Mouse (Mus musculus) hindbrain, embryonic 15.5 days (tissue): ENCODE measurements at regions not wholly inside any gene's neighbourhood (a gene's known extent, or its start where the extent isn't known, plus 50 kb on each side); places are given as distances from the start of the nearest gene placed in this dataset.

ENCODE experiments used
- ATAC-seq: fragments of 200-750 bp; cut with Nextera tagmentation; 2 replicates; pipeline ENCODE4 v1.8.0; 2017; ENCODE audit warnings: low read depth, moderate number of reproducible peaks, moderate TSS enrichment; ENCODE audit not compliant: low FRiP score
- H3K27ac ChIP-seq: fragments of 300-500 bp; sonication (generic); replicated peaks from 2 replicates; pipeline ENCODE4 v1.5.1; 2015; ENCODE audit warnings: mild to moderate bottlenecking, inconsistent platforms
- H3K27me3 ChIP-seq: fragments of 300-500 bp; sonication (generic); 2 replicates; pipeline ENCODE4 v1.6.1; 2015; ENCODE audit warnings: control low read depth, inconsistent platforms
- H3K36me3 ChIP-seq: fragments of 300-500 bp; sonication (generic); 2 replicates; pipeline ENCODE4 v1.6.1; 2015; ENCODE audit warnings: control low read depth, inconsistent platforms
- H3K4me1 ChIP-seq: fragments of 300-500 bp; sonication (generic); replicated peaks from 2 replicates; pipeline ENCODE4 v1.6.1; 2015; ENCODE audit warnings: control low read depth, inconsistent platforms
- H3K4me2 ChIP-seq: fragments of 300-500 bp; sonication (generic); 2 replicates; pipeline ENCODE4 v1.6.1; 2015; ENCODE audit warnings: moderate library complexity, mild to moderate bottlenecking, inconsistent platforms
- H3K4me3 ChIP-seq: fragments of 300-500 bp; sonication (generic); 2 replicates; pipeline ENCODE4 v1.5.1; 2015; ENCODE audit warnings: mild to moderate bottlenecking, inconsistent platforms
- H3K9ac ChIP-seq: fragments of 300-500 bp; sonication (generic); 2 replicates; pipeline ENCODE4 v1.6.1; 2015; ENCODE audit warnings: inconsistent platforms
- H3K9me3 ChIP-seq: fragments of 300-500 bp; sonication (generic); 2 replicates; pipeline ENCODE4 v1.6.1; 2016; ENCODE audit warnings: control low read depth, inconsistent platforms
- WGBS: fragments of 180-500 bp; shearing (Covaris S2); methylation state at CpG from one replicate; pipeline ENCODE4 v1.1.7; 2015; 5-methylcytosine and 5-hydroxymethylcytosine counted together

GRCm38 (mm10) chr6:94413987-94414360 is 86.2 kb upstream of the Slc25a26 start:
- H3K4me1 ChIP-seq = no peaks in the 10 kb centered on the region
- H3K27ac ChIP-seq = no peak overlapping the region
- H3K9ac ChIP-seq = no peak overlapping the region
- H3K36me3 ChIP-seq = no peaks in the 10 kb centered on the region
- no peaks in the 10 kb centered on the region for H3K9me3 ChIP-seq
- H3K4me3 ChIP-seq = no peak overlapping the region
- H3K27me3 ChIP-seq = no peaks in the 10 kb centered on the region
- 73% methylated on average over 5 of the region's 5 CpGs for whole genome bisulfite sequencing
- ATAC-seq = no peak
- no peak overlapping the region for H3K4me2 ChIP-seq

- Histone ChIP-seq H3K27me3 (no peaks in the 10 kb centered on the region), H3K27ac (no peak overlapping the region), H3K4me3 (no peak overlapping the region), H3K4me1 (no peaks in the 10 kb centered on the region), H3K4me2 (no peak overlapping the region), H3K36me3 (no peaks in the 10 kb centered on the region), H3K9ac (no peak overlapping the region), H3K9me3 (no peaks in the 10 kb centered on the region)
- ATAC-seq = no peak
- 70% methylated on average over 10 of the region's 10 CpGs for WGBS
Observed at GRCm38 (mm10) chr6:94413297-94413986, 86.7 kb upstream of the Slc25a26 start.

DNA sequence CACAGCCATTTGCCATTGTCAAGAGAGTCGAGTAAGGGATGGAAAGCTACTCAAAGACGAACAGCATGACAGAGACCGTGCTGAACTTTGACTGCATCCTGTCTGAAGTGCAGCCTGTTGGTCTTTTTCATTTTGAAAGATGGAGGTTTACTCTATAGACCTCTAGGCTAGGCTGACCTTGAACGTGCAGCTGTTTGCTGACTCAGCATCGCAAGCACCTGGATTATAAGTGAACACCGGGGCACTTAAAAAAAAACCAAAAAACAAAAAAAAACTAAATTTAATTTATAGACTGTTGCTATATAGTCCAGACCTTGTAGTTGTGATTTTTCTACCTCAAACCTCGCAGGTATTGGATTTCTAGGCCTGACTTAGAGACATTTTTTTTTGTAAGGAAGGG is 87.8 kb upstream of the Slc25a26 start:
- Histone ChIP-seq H3K27ac (no peak overlapping the region), H3K4me1 (no peaks in the 10 kb centered on the region), H3K36me3 (no peaks in the 10 kb centered on the region), H3K4me2 (no peak overlapping the region), H3K9me3 (no peaks in the 10 kb centered on the region), H3K27me3 (no peaks in the 10 kb centered on the region), H3K9ac (no peak overlapping the region), H3K4me3 (no peak overlapping the region)
- no peak for ATAC-seq
- WGBS = 86% methylated on average over 7 of the region's 7 CpGs

GRCm38 (mm10) chr6:94410480-94410879 is 89.7 kb upstream of the Slc25a26 start:
- ATAC-seq = no peak
- H3K36me3 ChIP-seq = no peaks in the 10 kb centered on the region
- H3K4me3 ChIP-seq = no peak overlapping the region
- H3K9ac ChIP-seq = no peak overlapping the region
- H3K9me3 ChIP-seq = no peaks in the 10 kb centered on the region
- 85% methylated on average over 2 of the region's 2 CpGs for WGBS
- no peak overlapping the region for H3K27ac ChIP-seq
- H3K27me3 ChIP-seq = no peaks in the 10 kb centered on the region
- H3K4me2 ChIP-seq = no peak overlapping the region
- no peaks in the 10 kb centered on the region for H3K4me1 ChIP-seq

- Histone ChIP-seq H3K9ac (no peak overlapping the region), H3K4me2 (no peak overlapping the region), H3K4me1 (no peaks in the 10 kb centered on the region), H3K27me3 (no peaks in the 10 kb centered on the region), H3K27ac (no peak overlapping the region), H3K36me3 (no peaks in the 10 kb centered on the region), H3K4me3 (no peak overlapping the region), H3K9me3 (no peaks in the 10 kb centered on the region)
- no peak for ATAC-seq
- 91% methylated on average over 2 of the region's 2 CpGs for WGBS
Observed at GRCm38 (mm10) chr6:94408996-94409395, 91.1 kb upstream of the Slc25a26 start.

DNA sequence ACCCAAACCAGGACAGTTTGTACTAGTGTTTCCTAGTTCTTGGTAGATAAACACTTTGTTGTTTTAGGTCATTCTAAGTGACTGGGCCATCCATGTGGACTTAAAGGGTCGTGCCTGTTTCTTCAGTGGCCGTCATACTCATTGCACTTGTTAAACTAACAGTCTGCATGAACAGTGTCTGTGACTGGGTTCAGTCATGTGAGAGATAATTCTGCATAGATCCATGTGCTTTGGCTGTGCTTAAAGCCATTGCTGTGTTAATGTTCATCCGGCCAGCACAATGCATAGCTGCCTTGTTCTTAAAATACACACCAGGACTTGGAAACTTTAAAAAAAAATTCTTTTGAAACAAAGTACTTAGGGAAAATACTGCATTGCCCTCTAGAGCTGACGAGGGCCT is 92.4 kb upstream of the Slc25a26 start:
- Histone ChIP-seq H3K36me3 (no peaks in the 10 kb centered on the region), H3K27ac (no peak overlapping the region), H3K4me2 (no peak overlapping the region), H3K9me3 (no peaks in the 10 kb centered on the region), H3K9ac (no peak overlapping the region), H3K27me3 (no peaks in the 10 kb centered on the region), H3K4me3 (no peak overlapping the region), H3K4me1 (no peaks in the 10 kb centered on the region)
- no peak for ATAC-seq
- WGBS = 26% methylated on average over 4 of the region's 4 CpGs

DNA sequence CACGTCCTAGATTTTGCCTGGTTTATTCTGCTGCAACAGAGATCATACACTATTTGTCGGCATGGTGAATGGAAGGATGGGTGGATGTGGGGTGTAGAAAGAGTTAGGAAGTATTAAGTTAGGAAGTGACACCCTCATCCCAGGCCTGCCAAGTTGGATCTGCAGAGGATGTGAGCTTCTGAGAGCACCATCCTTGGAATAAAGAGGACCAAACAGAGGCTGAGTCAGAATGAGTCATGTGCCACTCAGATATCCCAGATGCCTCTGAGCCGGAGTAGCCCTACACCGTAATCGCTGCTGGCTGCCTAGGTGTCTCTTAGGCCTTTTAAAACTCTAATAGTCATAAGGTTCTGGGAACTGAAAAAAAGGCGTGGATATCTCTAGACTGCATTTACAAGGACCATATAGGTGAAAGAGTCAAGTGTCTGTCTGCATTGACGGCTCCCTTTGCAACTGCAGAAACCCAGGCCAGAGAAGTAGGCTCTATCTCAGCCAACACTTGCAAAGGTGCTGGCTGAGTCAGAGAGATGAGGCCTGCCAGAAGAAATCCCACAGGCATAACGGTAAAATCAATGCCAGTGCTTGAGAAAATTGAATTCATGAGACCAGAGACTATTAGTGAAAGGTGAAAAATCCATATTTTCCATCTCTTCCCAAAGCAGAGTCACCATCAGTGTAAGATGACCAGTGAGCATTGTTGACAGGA is 94.6 kb upstream of the Slc25a26 start:
- WGBS = 90% methylated on average over 8 of the region's 8 CpGs
- H3K9me3 ChIP-seq = no peaks in the 10 kb centered on the region
- no peak overlapping the region for H3K9ac ChIP-seq
- no peaks in the 10 kb centered on the region for H3K36me3 ChIP-seq
- no peak for ATAC-seq
- peaks cover 15% of the 10 kb centered on the region for H3K4me1 ChIP-seq
- no peak overlapping the region for H3K4me2 ChIP-seq
- no peaks in the 10 kb centered on the region for H3K27me3 ChIP-seq
- H3K4me3 ChIP-seq = no peak overlapping the region
- H3K27ac ChIP-seq = no peak overlapping the region

DNA sequence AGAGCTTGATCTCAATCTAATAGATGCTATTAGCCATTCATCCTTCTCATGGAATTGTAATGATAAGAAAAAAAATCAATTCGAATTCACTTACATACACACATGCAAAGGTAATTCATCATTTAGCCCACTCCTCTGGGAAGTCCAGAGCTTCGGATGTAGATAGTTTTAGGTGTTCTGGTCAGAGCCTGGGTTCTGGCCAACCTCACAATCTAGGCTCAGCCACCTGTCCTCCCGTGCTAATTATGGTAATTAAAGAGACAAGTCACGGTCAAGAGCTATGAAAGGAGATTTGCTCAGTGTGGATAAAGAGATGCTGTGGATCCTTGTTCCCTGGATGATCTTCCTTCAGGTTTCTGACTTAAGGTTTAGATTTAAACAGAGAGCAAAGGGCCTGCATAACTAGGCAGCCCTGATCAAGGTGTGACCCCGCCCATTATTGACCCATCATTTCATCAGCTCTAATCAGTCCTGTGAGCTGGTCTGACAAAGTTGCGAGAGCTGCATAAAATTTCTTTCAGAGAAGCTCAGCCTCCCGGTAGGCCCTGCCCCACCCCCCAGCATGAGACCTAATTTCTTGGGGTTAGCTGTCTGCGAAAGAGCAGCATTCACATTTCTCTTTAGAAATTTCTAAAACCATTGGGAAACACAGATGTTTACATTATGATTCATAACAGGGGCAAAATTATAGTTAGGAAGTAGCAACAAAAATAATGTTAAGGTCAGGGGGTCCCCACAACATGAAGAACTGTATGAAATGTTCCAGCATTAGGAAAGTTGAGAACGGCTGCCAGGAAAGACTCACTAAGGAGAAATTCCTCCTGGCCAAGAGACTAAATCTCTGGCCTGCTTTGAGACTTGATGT is 98.3 kb upstream of the Slc25a26 start:
- no peaks in the 10 kb centered on the region for H3K9me3 ChIP-seq
- H3K4me2 ChIP-seq = peak overlapping the region; percentile 57; the same call in 1 of the 2 replicates
- peaks cover 18% of the 10 kb centered on the region for H3K4me1 ChIP-seq
- H3K36me3 ChIP-seq = no peaks in the 10 kb centered on the region
- no peak overlapping the region for H3K9ac ChIP-seq
- ATAC-seq = peak; percentile 15; the same call in 1 of the 2 replicates
- no peaks in the 10 kb centered on the region for H3K27me3 ChIP-seq
- WGBS = 44% methylated on average over 9 of the region's 9 CpGs
- peak overlapping the region; percentile 67; the same call in 1 of the 2 replicates for H3K27ac ChIP-seq
- no peak overlapping the region for H3K4me3 ChIP-seq

DNA sequence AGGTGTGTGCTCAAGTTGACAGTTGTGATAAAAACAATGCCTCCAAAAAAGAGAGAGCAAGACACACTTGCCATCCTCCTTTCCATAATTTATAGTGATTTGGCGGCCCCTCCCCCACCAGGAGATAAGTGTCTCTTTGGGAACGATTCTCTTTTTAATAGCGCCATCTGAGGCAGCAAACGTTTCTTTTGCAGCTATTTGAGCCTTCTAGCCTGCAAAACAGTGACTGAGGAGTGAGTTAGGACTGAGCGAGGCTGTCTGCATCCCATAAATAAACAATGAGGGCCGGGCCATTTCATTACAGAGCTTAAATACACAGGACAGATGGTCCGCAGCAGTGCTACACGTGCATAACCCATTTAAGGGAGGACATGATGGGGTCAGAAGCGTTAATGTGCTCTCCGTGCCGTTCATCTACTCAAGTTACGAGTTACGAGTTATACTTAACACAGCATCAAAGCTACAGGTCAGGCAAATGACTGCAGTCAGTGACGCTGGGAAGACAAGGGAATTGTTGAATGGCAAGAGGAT is 99.0 kb upstream of the Slc25a26 start:
- Histone ChIP-seq H3K4me1 (peaks cover 18% of the 10 kb centered on the region), H3K36me3 (no peaks in the 10 kb centered on the region), H3K27me3 (no peaks in the 10 kb centered on the region), H3K9ac (peak overlapping the region; percentile 13; the same call in 1 of the 2 replicates), H3K4me2 (peak overlapping the region; percentile 57), H3K9me3 (no peaks in the 10 kb centered on the region), H3K27ac (peak overlapping the region; percentile 67; the same call in 1 of the 2 replicates), H3K4me3 (peak overlapping the region; percentile 27)
- ATAC-seq = peak; percentile 76
- WGBS = 15% methylated on average over 14 of the region's 14 CpGs

- peak; percentile 81 for ATAC-seq
- H3K9me3 ChIP-seq = no peaks in the 10 kb centered on the region
- H3K4me3 ChIP-seq = peak overlapping the region; percentile 27
- no peaks in the 10 kb centered on the region for H3K27me3 ChIP-seq
- peaks cover 18% of the 10 kb centered on the region for H3K4me1 ChIP-seq
- peak overlapping the region; percentile 67; the same call in 1 of the 2 replicates for H3K27ac ChIP-seq
- WGBS = 23% methylated on average over 13 of the region's 13 CpGs
- peak overlapping the region; percentile 57 for H3K4me2 ChIP-seq
- peak overlapping the region; percentile 13; the same call in 1 of the 2 replicates for H3K9ac ChIP-seq
- no peaks in the 10 kb centered on the region for H3K36me3 ChIP-seq
Observed at GRCm38 (mm10) chr6:94400471-94401051, 99.6 kb upstream of the Slc25a26 start.

DNA sequence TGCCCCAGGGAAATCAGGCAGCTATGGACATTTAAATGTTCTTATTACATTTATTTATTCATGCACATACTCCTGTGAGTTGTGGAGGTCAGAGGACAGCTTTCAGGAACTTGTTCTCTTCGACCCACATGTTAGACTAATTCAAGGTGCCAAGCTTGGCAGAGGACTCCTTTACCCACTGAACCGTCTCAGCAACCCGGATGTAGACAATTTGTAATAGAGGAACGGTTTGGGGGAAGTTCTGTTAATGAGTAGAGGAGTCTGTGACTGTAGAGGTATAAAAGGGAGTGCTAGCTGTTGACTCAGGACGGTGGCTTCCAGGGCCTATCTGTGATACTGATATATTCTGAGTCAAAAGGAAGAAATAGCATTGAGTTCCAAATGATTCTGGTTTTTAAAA is 107.4 kb upstream of the Magi1 start:
- no peaks in the 10 kb centered on the region for H3K27me3 ChIP-seq
- no peak for ATAC-seq
- WGBS = 45% methylated on average over 5 of the region's 5 CpGs
- H3K27ac ChIP-seq = no peak overlapping the region
- H3K4me3 ChIP-seq = no peak overlapping the region
- no peak overlapping the region for H3K9ac ChIP-seq
- H3K36me3 ChIP-seq = no peaks in the 10 kb centered on the region
- H3K4me2 ChIP-seq = no peak overlapping the region
- no peaks in the 10 kb centered on the region for H3K9me3 ChIP-seq
- no peaks in the 10 kb centered on the region for H3K4me1 ChIP-seq
